Mouse (Mus musculus): Measurements from ENCODE around the gene Gdap1l1. TPM values are rescaled to one million over a fixed set of nuclear protein-coding genes. Genes with fewer than 3 reads are reported as not detected.
A peak's percentile ranks its signal among the peaks of the same experiment; 100 is the strongest.

Gdap1l1 gene
- polyA plus RNA-seq, 1 experiment from 2014 or later, result 0.64 TPM

DNA sequence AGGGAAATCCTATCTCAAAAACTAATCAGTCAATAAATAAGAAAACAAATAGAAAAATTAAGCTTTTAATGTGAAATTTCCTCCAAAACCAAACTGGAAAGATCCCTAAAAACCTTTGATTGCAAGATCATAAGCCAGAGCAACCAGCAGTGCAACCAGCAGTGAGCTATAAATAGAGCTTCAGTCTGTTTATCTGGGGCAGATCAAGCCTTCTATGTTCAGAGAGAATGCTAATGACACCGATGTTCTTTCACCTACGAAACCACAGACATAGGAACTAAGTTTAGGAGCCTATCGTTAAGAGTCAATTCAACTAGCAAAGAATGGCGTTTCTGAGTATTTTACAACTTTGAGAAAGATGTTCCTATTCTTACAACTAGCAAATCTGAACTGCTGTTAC lies 26.4 kb upstream of the Gdap1l1 start:
- ATAC-seq (replicated peaks; ENCODE audit: low FRiP score, low read depth) (no peak), DNase-seq (ENCODE audit: low spot score) (no peak)
- Histone ChIP-seq H3K9ac (ENCODE audit: low read depth, low read length) (no peak overlapping the region), H3K4me2 (ENCODE audit: low read length) (no peak overlapping the region), H3K27me3 (ENCODE audit: insufficient read depth, low read length) (no peaks in the 10 kb centered on the region), H3K27ac (no peak overlapping the region), H3K36me3 (ENCODE audit: insufficient read depth, low read length) (peaks cover 27% of the 10 kb centered on the region), H3K4me3 (replicated peaks; ENCODE audit: low read depth, low read length) (no peak overlapping the region), H3K9me3 (replicated peaks; ENCODE audit: low read length) (no peaks in the 10 kb centered on the region), H3K4me1 (replicated peaks; ENCODE audit: insufficient read depth, low read length) (no peaks in the 10 kb centered on the region)
- 76% methylated on average over 4 of the region's 4 CpGs for WGBS
- TF ChIP-seq CTCF (IDR thresholded peaks at IDR 0.05; ENCODE audit: low read depth), result no peak

DNA sequence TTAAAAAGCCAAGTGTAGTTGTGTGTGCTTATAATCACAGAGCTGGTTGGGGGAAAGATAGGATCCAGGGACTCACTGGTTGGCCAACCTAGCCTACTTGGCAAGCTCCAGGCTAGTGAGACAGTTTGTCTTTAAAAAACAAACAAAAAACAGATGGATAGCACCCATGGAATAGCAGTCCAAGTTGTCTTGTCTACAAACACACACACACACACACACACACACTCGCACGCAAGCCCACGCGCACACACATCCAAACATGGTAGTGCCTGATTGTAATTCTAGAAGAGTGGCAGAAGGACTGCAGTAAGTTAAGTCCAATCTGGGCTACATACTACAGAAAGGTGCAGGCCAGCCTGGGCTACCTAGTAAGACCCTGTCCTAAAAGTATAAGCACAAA lies 25.9 kb upstream of the Gdap1l1 start:
- Histone ChIP-seq H3K4me3 (replicated peaks; ENCODE audit: low read depth, low read length) (no peak overlapping the region), H3K4me2 (ENCODE audit: low read length) (no peak overlapping the region), H3K4me1 (replicated peaks; ENCODE audit: insufficient read depth, low read length) (no peaks in the 10 kb centered on the region; the same call in 1 of the 2 replicates), H3K9me3 (replicated peaks; ENCODE audit: low read length) (no peaks in the 10 kb centered on the region), H3K27me3 (ENCODE audit: insufficient read depth, low read length) (no peaks in the 10 kb centered on the region), H3K27ac (no peak overlapping the region), H3K9ac (ENCODE audit: low read depth, low read length) (no peak overlapping the region), H3K36me3 (ENCODE audit: insufficient read depth, low read length) (peaks cover 22% of the 10 kb centered on the region)
- no peak for TF ChIP-seq CTCF (IDR thresholded peaks at IDR 0.05; ENCODE audit: low read depth)
- DNase-seq (ENCODE audit: low spot score), result no peak
- WGBS, result 87% methylated on average over 4 of the region's 4 CpGs
- no peak for ATAC-seq (replicated peaks; ENCODE audit: low FRiP score, low read depth)

DNA sequence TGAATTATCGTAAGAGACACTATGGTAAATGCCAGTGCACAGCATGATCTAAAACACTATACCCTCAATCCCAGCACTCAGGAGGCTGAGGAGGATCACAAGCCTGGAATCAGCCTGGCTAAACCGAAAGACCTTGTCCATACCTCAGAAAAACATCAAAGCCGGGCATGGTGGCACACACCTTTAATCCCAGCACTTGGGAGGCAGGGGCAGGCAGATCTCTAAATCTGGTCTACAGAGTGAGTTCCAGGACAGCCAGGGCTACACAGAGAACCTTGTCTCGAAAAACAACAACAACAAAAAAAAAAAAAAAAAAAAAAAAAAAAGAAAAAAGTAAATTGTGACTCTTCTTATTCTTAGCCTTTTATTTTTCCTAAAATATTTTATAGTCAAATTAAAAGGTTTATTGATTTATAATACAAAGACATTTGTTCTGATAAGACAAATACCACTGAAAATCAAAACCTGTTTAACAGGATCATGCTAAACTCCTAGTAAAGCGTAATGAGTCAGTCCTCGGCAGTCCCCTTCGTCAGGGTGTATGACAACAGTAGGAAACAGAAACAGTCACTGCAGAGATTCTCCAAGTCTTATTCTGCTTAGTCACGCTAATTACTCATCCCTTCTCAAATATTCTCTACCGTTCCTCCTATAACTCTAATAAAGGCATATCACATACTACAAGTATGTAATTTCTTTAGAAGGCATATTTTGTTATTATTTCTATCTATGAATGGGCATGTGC lies 25.3 kb upstream of the Gdap1l1 start:
- peaks cover 21% of the 10 kb centered on the region for H3K36me3 ChIP-seq (ENCODE audit: insufficient read depth, low read length)
- WGBS, result 91% methylated on average over 9 of the region's 9 CpGs
- no peak overlapping the region for H3K4me3 ChIP-seq (replicated peaks; ENCODE audit: low read depth, low read length)
- DNase-seq (ENCODE audit: low spot score) (no peak), ATAC-seq (replicated peaks; ENCODE audit: low FRiP score, low read depth) (no peak)
- H3K4me2 ChIP-seq (ENCODE audit: low read length), result no peak overlapping the region
- no peak for TF ChIP-seq CTCF (IDR thresholded peaks at IDR 0.05; ENCODE audit: low read depth)
- no peaks in the 10 kb centered on the region for H3K9me3 ChIP-seq (replicated peaks; ENCODE audit: low read length)
- no peaks in the 10 kb centered on the region for H3K27me3 ChIP-seq (ENCODE audit: insufficient read depth, low read length)
- H3K4me1 ChIP-seq (replicated peaks; ENCODE audit: insufficient read depth, low read length), result peaks cover 4% of the 10 kb centered on the region; the same call in 1 of the 2 replicates
- no peak overlapping the region for H3K27ac ChIP-seq
- H3K9ac ChIP-seq (ENCODE audit: low read depth, low read length), result no peak overlapping the region

GRCm38 (mm10) chr2:163417026-163417425 lies 21.2 kb upstream of the Gdap1l1 start:
- no peak for ATAC-seq (replicated peaks; ENCODE audit: low FRiP score, low read depth)
- WGBS, result 94% methylated on average over 6 of the region's 6 CpGs

DNA sequence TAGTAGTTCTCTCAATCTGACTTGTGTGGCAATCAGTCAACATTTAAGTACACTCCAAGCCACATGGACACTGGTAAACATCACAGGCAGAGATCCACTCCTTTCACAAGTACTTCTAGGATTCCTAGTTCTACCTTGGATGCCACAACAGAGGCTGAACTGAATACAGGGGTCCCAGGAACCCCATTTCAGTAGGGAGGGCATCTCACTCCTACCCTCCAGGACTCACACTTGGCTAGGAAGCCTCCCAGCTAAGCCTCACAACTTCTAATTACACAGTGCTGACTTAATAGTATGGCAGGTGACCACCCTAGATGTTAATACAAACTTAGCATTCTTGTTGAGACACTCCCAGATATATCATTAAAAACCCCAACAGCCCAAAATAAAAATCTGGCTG lies 20.4 kb upstream of the Gdap1l1 start:
- DNase-seq (ENCODE audit: low spot score), result no peak
- Histone ChIP-seq H3K9ac (ENCODE audit: low read depth, low read length) (peak overlapping the region; percentile 92; the same call in 1 of the 2 replicates), H3K9me3 (replicated peaks; ENCODE audit: low read length) (no peaks in the 10 kb centered on the region), H3K27me3 (ENCODE audit: insufficient read depth, low read length) (no peaks in the 10 kb centered on the region), H3K36me3 (ENCODE audit: insufficient read depth, low read length) (no peaks in the 10 kb centered on the region), H3K27ac (no peak overlapping the region), H3K4me3 (replicated peaks; ENCODE audit: low read depth, low read length) (no peak overlapping the region), H3K4me1 (replicated peaks; ENCODE audit: insufficient read depth, low read length) (peaks cover 11% of the 10 kb centered on the region; the same call in 1 of the 2 replicates), H3K4me2 (ENCODE audit: low read length) (peak overlapping the region; percentile 64)
- TF ChIP-seq CTCF (IDR thresholded peaks at IDR 0.05; ENCODE audit: low read depth), result no peak
- no peak for ATAC-seq (replicated peaks; ENCODE audit: low FRiP score, low read depth)

More at GRCm38 (mm10) chr2:163417026-163417425, 21.2 kb upstream of the Gdap1l1 start:
- TF ChIP-seq CTCF (IDR thresholded peaks at IDR 0.05; ENCODE audit: low read depth), result no peak
- no peak overlapping the region for H3K4me2 ChIP-seq (ENCODE audit: low read length)
- no peak overlapping the region for H3K27ac ChIP-seq
- H3K27me3 ChIP-seq (ENCODE audit: insufficient read depth, low read length), result no peaks in the 10 kb centered on the region
- no peaks in the 10 kb centered on the region for H3K9me3 ChIP-seq (replicated peaks; ENCODE audit: low read length)
- H3K4me3 ChIP-seq (replicated peaks; ENCODE audit: low read depth, low read length), result no peak overlapping the region
- no peak overlapping the region for H3K9ac ChIP-seq (ENCODE audit: low read depth, low read length)
- no peaks in the 10 kb centered on the region for H3K36me3 ChIP-seq (ENCODE audit: insufficient read depth, low read length)
- H3K4me1 ChIP-seq (replicated peaks; ENCODE audit: insufficient read depth, low read length), result peaks cover 11% of the 10 kb centered on the region; the same call in 1 of the 2 replicates
- no peak for DNase-seq (ENCODE audit: low spot score)

- Histone ChIP-seq H3K9me3 (replicated peaks; ENCODE audit: low read length) (no peaks in the 10 kb centered on the region), H3K4me1 (replicated peaks; ENCODE audit: insufficient read depth, low read length) (peaks cover 11% of the 10 kb centered on the region; the same call in 1 of the 2 replicates), H3K4me2 (ENCODE audit: low read length) (peak overlapping the region; percentile 64), H3K27ac (peak overlapping the region; percentile 92), H3K9ac (ENCODE audit: low read depth, low read length) (peak overlapping the region; percentile 92), H3K27me3 (ENCODE audit: insufficient read depth, low read length) (no peaks in the 10 kb centered on the region), H3K4me3 (replicated peaks; ENCODE audit: low read depth, low read length) (peak overlapping the region; percentile 75), H3K36me3 (ENCODE audit: insufficient read depth, low read length) (no peaks in the 10 kb centered on the region)
- no peak for TF ChIP-seq CTCF (IDR thresholded peaks at IDR 0.05; ENCODE audit: low read depth)
- ATAC-seq (replicated peaks; ENCODE audit: low FRiP score, low read depth) (peak; percentile 50), DNase-seq (ENCODE audit: low spot score) (peak; percentile 32)
- under 1% methylated on average over 35 of the region's 50 CpGs for WGBS
Measured at GRCm38 (mm10) chr2:163418841-163419345, 19.4 kb upstream of the Gdap1l1 start.

All from kidney, postnatal 0 days (tissue).